Mouse (Mus musculus) natural killer cell, adult 2 months (primary cell): ENCODE measurements around the gene Spata2.

Source experiments
- DNase-seq, 2 experiments: peaks; one replicate each; pipeline ENCODE4 v3.0.0; 2022; ENCODE audit warnings: low spot score in 2 of 2

Gene Spata2

GRCm38 (mm10) chr2:167492713-167493636 lies at the start of gene Spata2:
Spata2 (minus strand) TSS chr2:167492887.
- DNase-seq = peak; percentile 93 to 94

GRCm38 (mm10) chr2:167542361-167542760 lies 49.7 kb upstream of the Spata2 start:
- no peak for DNase-seq

GRCm38 (mm10) chr2:167541761-167542160 lies 49.1 kb upstream of the Spata2 start:
- DNase-seq = no peak

GRCm38 (mm10) chr2:167541324-167541723 lies 48.6 kb upstream of the Spata2 start:
- DNase-seq = no peak

- no peak for DNase-seq
Observed at GRCm38 (mm10) chr2:167540477-167541110, 47.9 kb upstream of the Spata2 start.

GRCm38 (mm10) chr2:167539536-167540476 lies 47.1 kb upstream of the Spata2 start:
- DNase-seq = no peak

- DNase-seq = no peak
Observed at GRCm38 (mm10) chr2:167538671-167539306, 46.1 kb upstream of the Spata2 start.

- DNase-seq = peak; percentile 81 to 88
Observed at GRCm38 (mm10) chr2:167537476-167538297, 45.0 kb upstream of the Spata2 start, which contains the start of gene Snai1. Snai1 (plus strand) TSS chr2:167538195.

- DNase-seq = no peak
Observed at GRCm38 (mm10) chr2:167536320-167536945, 43.7 kb upstream of the Spata2 start.

GRCm38 (mm10) chr2:167533880-167534279 lies 41.2 kb upstream of the Spata2 start:
- DNase-seq = no peak

- DNase-seq = peak in 1 of 2 experiments; percentile 56
Observed at GRCm38 (mm10) chr2:167532131-167532530, 39.4 kb upstream of the Spata2 start.

- no peak for DNase-seq
Observed at GRCm38 (mm10) chr2:167530536-167530935, 37.8 kb upstream of the Spata2 start.

- no peak for DNase-seq
Observed at GRCm38 (mm10) chr2:167529935-167530513, 37.3 kb upstream of the Spata2 start.

- DNase-seq = no peak
Observed at GRCm38 (mm10) chr2:167528278-167528677, 35.6 kb upstream of the Spata2 start.

GRCm38 (mm10) chr2:167519606-167520252 lies 27.0 kb upstream of the Spata2 start:
- no peak for DNase-seq

GRCm38 (mm10) chr2:167515688-167516087 lies 23.0 kb upstream of the Spata2 start:
- DNase-seq = no peak

- no peak for DNase-seq
Observed at GRCm38 (mm10) chr2:167514641-167515040, 22.0 kb upstream of the Spata2 start.

- DNase-seq = no peak
Observed at GRCm38 (mm10) chr2:167512970-167513369, 20.3 kb upstream of the Spata2 start.

GRCm38 (mm10) chr2:167512365-167512764 lies 19.7 kb upstream of the Spata2 start:
- no peak for DNase-seq
